Mouse (Mus musculus): ENCODE results near the gene Vstm4. TPM values are rescaled to one million over a fixed set of nuclear protein-coding genes. Genes with fewer than 3 reads are reported as not detected.

The Vstm4 gene
- total RNA-seq (2012; rRNA removed): 0.16 and 0.36 TPM in 2 replicates

GRCm38 (mm10) chr14:32856681-32857328 is at the start of gene Vstm4:
Gene Vstm4 (plus strand): TSS chr14:32856756.
- Histone ChIP-seq H3K4me1 (ENCODE audit: control insufficient read depth in 2 of 2, insufficient read depth in 2 of 2, low read length in 2 of 2, poor library complexity in 1 of 2) (peaks cover 2 to 3% of the 10 kb centered on the region in 2 experiments; a peak in 1 of 4 replicates), H3K36me3 (ENCODE audit: control insufficient read depth, insufficient read depth, low read length, poor library complexity, severe bottlenecking) (no peaks in the 10 kb centered on the region), H3K9ac (ENCODE audit: insufficient read depth, low read depth, low read length, poor library complexity, severe bottlenecking) (peak within 1 kb of the TSS; percentile 49), H3K27ac (ENCODE audit: insufficient read depth, low read depth, low read length, poor library complexity, severe bottlenecking) (no peak within 1 kb of the TSS), H3K4me3 (ENCODE audit: insufficient read depth in 1 of 2, low read depth in 1 of 2, low read length in 2 of 2, poor library complexity in 1 of 2, severe bottlenecking in 1 of 2) (peak within 1 kb of the TSS; percentile 57 to 63), H3K9me3 (ENCODE audit: control insufficient read depth, insufficient read depth, low read depth, low read length) (no peaks in the 10 kb centered on the region)
- no peak for DNase-seq (ENCODE audit: low read depth, low spot score)
- TF ChIP-seq CHD2 (IDR thresholded peaks at IDR 0.05; ENCODE audit: low read depth, low read length) (no peak), HCFC1 (IDR thresholded peaks at IDR 0.05; ENCODE audit: borderline replicate concordance, insufficient read depth, low read length) (no peak), ZC3H11A (IDR thresholded peaks at IDR 0.05; ENCODE audit: borderline replicate concordance, low read depth, low read length) (no peak), ZNF384 (IDR thresholded peaks at IDR 0.05; ENCODE audit: low read depth, low read length) (no peak), MAFK (IDR thresholded peaks at IDR 0.05; ENCODE audit: insufficient read depth, low read depth, low read length) (no peak)
- in situ Hi-C loops (cut with MboI; ENCODE audit: low sequenced_read_pairs in 2 of 2, unreplicated experiment in 2 of 2): no loop called here

GRCm38 (mm10) chr14:32810111-32810510 is 46.4 kb upstream of the Vstm4 start:
- no peak for TF ChIP-seq MAFK (IDR thresholded peaks at IDR 0.05; ENCODE audit: insufficient read depth, low read depth, low read length)

GRCm38 (mm10) chr14:32812429-32812828 is 44.1 kb upstream of the Vstm4 start:
- no peaks in the 10 kb centered on the region for H3K4me1 ChIP-seq (ENCODE audit: control insufficient read depth in 2 of 2, insufficient read depth in 2 of 2, low read length in 2 of 2, poor library complexity in 1 of 2)
- H3K4me3 ChIP-seq (ENCODE audit: insufficient read depth in 1 of 2, low read depth in 1 of 2, low read length in 2 of 2, poor library complexity in 1 of 2, severe bottlenecking in 1 of 2): no peak overlapping the region
- no peaks in the 10 kb centered on the region for H3K9me3 ChIP-seq (ENCODE audit: control insufficient read depth, insufficient read depth, low read depth, low read length)
- H3K36me3 ChIP-seq (ENCODE audit: control insufficient read depth, insufficient read depth, low read length, poor library complexity, severe bottlenecking): no peaks in the 10 kb centered on the region
- DNase-seq (ENCODE audit: low read depth, low spot score): no peak
- no peak overlapping the region for H3K9ac ChIP-seq (ENCODE audit: insufficient read depth, low read depth, low read length, poor library complexity, severe bottlenecking)
- H3K27ac ChIP-seq (ENCODE audit: insufficient read depth, low read depth, low read length, poor library complexity, severe bottlenecking): no peak overlapping the region
- in situ Hi-C loops (cut with MboI; ENCODE audit: low sequenced_read_pairs in 2 of 2, unreplicated experiment in 2 of 2): no loop called here
- TF ChIP-seq ZNF384 (IDR thresholded peaks at IDR 0.05; ENCODE audit: low read depth, low read length): no peak
- TF ChIP-seq CHD2 (IDR thresholded peaks at IDR 0.05; ENCODE audit: low read depth, low read length): no peak
- TF ChIP-seq ZC3H11A (IDR thresholded peaks at IDR 0.05; ENCODE audit: borderline replicate concordance, low read depth, low read length): no peak
- TF ChIP-seq HCFC1 (IDR thresholded peaks at IDR 0.05; ENCODE audit: borderline replicate concordance, insufficient read depth, low read length): no peak
- TF ChIP-seq MAFK (IDR thresholded peaks at IDR 0.05; ENCODE audit: insufficient read depth, low read depth, low read length): no peak

More at GRCm38 (mm10) chr14:32810111-32810510, 46.4 kb upstream of the Vstm4 start:
- H3K9me3 ChIP-seq (ENCODE audit: control insufficient read depth, insufficient read depth, low read depth, low read length): no peaks in the 10 kb centered on the region
- no peaks in the 10 kb centered on the region for H3K36me3 ChIP-seq (ENCODE audit: control insufficient read depth, insufficient read depth, low read length, poor library complexity, severe bottlenecking)
- DNase-seq (ENCODE audit: low read depth, low spot score): no peak
- in situ Hi-C loops (cut with MboI; ENCODE audit: low sequenced_read_pairs in 2 of 2, unreplicated experiment in 2 of 2): no loop called here
- H3K4me1 ChIP-seq (ENCODE audit: control insufficient read depth in 2 of 2, insufficient read depth in 2 of 2, low read length in 2 of 2, poor library complexity in 1 of 2): no peaks in the 10 kb centered on the region
- H3K27ac ChIP-seq (ENCODE audit: insufficient read depth, low read depth, low read length, poor library complexity, severe bottlenecking): no peak overlapping the region
- no peak overlapping the region for H3K9ac ChIP-seq (ENCODE audit: insufficient read depth, low read depth, low read length, poor library complexity, severe bottlenecking)
- no peak overlapping the region for H3K4me3 ChIP-seq (ENCODE audit: insufficient read depth in 1 of 2, low read depth in 1 of 2, low read length in 2 of 2, poor library complexity in 1 of 2, severe bottlenecking in 1 of 2)

GRCm38 (mm10) chr14:32814961-32815360 is 41.6 kb upstream of the Vstm4 start:
- Histone ChIP-seq H3K4me3 (ENCODE audit: insufficient read depth in 1 of 2, low read depth in 1 of 2, low read length in 2 of 2, poor library complexity in 1 of 2, severe bottlenecking in 1 of 2) (no peak overlapping the region), H3K4me1 (ENCODE audit: control insufficient read depth in 2 of 2, insufficient read depth in 2 of 2, low read length in 2 of 2, poor library complexity in 1 of 2) (no peaks in the 10 kb centered on the region), H3K36me3 (ENCODE audit: control insufficient read depth, insufficient read depth, low read length, poor library complexity, severe bottlenecking) (no peaks in the 10 kb centered on the region), H3K27ac (ENCODE audit: insufficient read depth, low read depth, low read length, poor library complexity, severe bottlenecking) (no peak overlapping the region), H3K9me3 (ENCODE audit: control insufficient read depth, insufficient read depth, low read depth, low read length) (no peaks in the 10 kb centered on the region), H3K9ac (ENCODE audit: insufficient read depth, low read depth, low read length, poor library complexity, severe bottlenecking) (no peak overlapping the region)
- TF ChIP-seq ZC3H11A (IDR thresholded peaks at IDR 0.05; ENCODE audit: borderline replicate concordance, low read depth, low read length): no peak
- TF ChIP-seq HCFC1 (IDR thresholded peaks at IDR 0.05; ENCODE audit: borderline replicate concordance, insufficient read depth, low read length): no peak
- no peak for TF ChIP-seq CHD2 (IDR thresholded peaks at IDR 0.05; ENCODE audit: low read depth, low read length)
- TF ChIP-seq ZNF384 (IDR thresholded peaks at IDR 0.05; ENCODE audit: low read depth, low read length): no peak
- no peak for TF ChIP-seq MAFK (IDR thresholded peaks at IDR 0.05; ENCODE audit: insufficient read depth, low read depth, low read length)
- in situ Hi-C loops (cut with MboI; ENCODE audit: low sequenced_read_pairs in 2 of 2, unreplicated experiment in 2 of 2): no loop called here
- no peak for DNase-seq (ENCODE audit: low read depth, low spot score)

GRCm38 (mm10) chr14:32816533-32816932 is 40.0 kb upstream of the Vstm4 start:
- Histone ChIP-seq H3K27ac (ENCODE audit: insufficient read depth, low read depth, low read length, poor library complexity, severe bottlenecking) (no peak overlapping the region), H3K9ac (ENCODE audit: insufficient read depth, low read depth, low read length, poor library complexity, severe bottlenecking) (no peak overlapping the region), H3K4me3 (ENCODE audit: insufficient read depth in 1 of 2, low read depth in 1 of 2, low read length in 2 of 2, poor library complexity in 1 of 2, severe bottlenecking in 1 of 2) (no peak overlapping the region), H3K9me3 (ENCODE audit: control insufficient read depth, insufficient read depth, low read depth, low read length) (no peaks in the 10 kb centered on the region), H3K4me1 (ENCODE audit: control insufficient read depth in 2 of 2, insufficient read depth in 2 of 2, low read length in 2 of 2, poor library complexity in 1 of 2) (no peaks in the 10 kb centered on the region), H3K36me3 (ENCODE audit: control insufficient read depth, insufficient read depth, low read length, poor library complexity, severe bottlenecking) (no peaks in the 10 kb centered on the region)
- TF ChIP-seq HCFC1 (IDR thresholded peaks at IDR 0.05; ENCODE audit: borderline replicate concordance, insufficient read depth, low read length) (no peak), MAFK (IDR thresholded peaks at IDR 0.05; ENCODE audit: insufficient read depth, low read depth, low read length) (no peak), ZNF384 (IDR thresholded peaks at IDR 0.05; ENCODE audit: low read depth, low read length) (no peak)
- DNase-seq (ENCODE audit: low read depth, low spot score): no peak
- in situ Hi-C loops (cut with MboI; ENCODE audit: low sequenced_read_pairs in 2 of 2, unreplicated experiment in 2 of 2): no loop called here

Data from ES-E14 (cell line).